In the genomic region with DNA sequence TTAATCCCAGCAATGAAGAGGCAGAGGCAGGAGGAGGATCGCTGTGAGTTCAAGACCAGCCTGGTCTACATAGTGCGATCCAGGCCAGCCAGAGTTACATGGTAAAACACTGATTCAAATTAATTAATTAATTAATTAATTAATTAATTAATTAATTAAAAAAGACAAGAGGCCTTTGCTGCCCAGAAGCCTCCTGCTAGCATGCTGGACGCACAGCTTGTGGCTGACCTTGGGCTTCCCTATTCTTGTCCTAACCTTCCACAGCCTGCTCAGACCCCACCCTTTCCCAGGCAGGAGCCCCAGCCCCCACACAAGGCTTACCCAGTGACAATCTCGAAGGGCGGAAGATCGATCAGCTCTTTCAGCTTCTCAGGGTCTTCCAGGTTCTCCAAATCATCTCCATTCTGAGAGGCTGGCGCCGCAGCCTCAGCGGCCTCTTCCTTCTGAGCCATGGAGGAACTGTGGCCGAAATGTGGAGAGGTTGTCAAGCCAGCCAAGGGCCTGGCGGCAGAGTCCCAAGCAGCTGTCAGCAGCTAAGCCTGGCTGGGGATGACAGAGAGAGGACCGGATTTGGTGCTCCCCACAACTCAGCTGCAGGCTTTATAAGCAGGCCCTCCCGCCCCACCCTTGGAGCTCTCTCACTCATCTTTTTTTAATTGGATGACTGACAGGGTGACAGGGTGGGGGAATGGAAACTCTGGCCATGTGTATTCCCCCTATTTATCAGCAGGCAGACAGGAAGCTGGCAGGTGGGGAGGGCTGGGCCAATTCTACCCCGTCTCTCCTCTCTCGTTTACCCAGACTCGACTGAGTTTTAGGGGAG, we compare ENCODE assay signal across 8 mouse cellular contexts. TPM values are rescaled to one million over a fixed set of nuclear protein-coding genes. Genes with fewer than 3 reads are reported as not detected.
DNase-seq lines count a peak whose midpoint lies in the region; ATAC-seq and TF ChIP-seq lines count a peak whose summit lies in the region.
"Had no signal": no experiment of that assay in that cellular context is flagged by ENCODE, and none has a peak within 500 bp of the region (broad histone marks: within the 10 kb centered on the region; RNA-seq: fewer than 3 reads in every experiment).

Gene Apobec2 (minus strand): TSS at position 773 of the 823 bp plus-strand sequence.

- H3K4me1 ChIP-seq in ES-E14 (ENCODE audit: control insufficient read depth in 2 of 2, insufficient read depth in 2 of 2, low read length in 2 of 2, poor library complexity in 1 of 2), result peaks cover 16 to 50% of the 10 kb centered on the region in 2 experiments
- peaks cover 59% of the 10 kb centered on the region for H3K4me1 ChIP-seq in embryonic facial prominence, embryonic 10.5 days
- H3K4me1 ChIP-seq in kidney, embryonic 16.5 days (ENCODE audit: insufficient read depth, low read length), result peaks cover 45% of the 10 kb centered on the region
- peaks cover 18% of the 10 kb centered on the region for H3K4me1 ChIP-seq in thymus, adult 2 months (replicated peaks; ENCODE audit: control insufficient read depth, insufficient read depth, low read length)

- no peaks in the 10 kb centered on the region for H3K27me3 ChIP-seq in embryonic facial prominence, embryonic 10.5 days (replicated peaks; ENCODE audit: low read depth, poor library complexity, severe bottlenecking)
- no peaks in the 10 kb centered on the region for H3K27me3 ChIP-seq in kidney, embryonic 16.5 days (ENCODE audit: insufficient read depth, low read length)
- H3K27me3 ChIP-seq in thymus, adult 2 months (ENCODE audit: control insufficient read depth, insufficient read depth, low read length), result no peaks in the 10 kb centered on the region

- in situ Hi-C loops in ES-E14 (cut with MboI; ENCODE audit: low sequenced_read_pairs in 2 of 2, unreplicated experiment in 2 of 2), result no loop called here

- no peaks in the 10 kb centered on the region for H3K36me3 ChIP-seq in ES-E14 (ENCODE audit: control insufficient read depth, insufficient read depth, low read length, poor library complexity, severe bottlenecking)
- no peaks in the 10 kb centered on the region for H3K36me3 ChIP-seq in embryonic facial prominence, embryonic 10.5 days (replicated peaks)
- no peaks in the 10 kb centered on the region for H3K36me3 ChIP-seq in kidney, embryonic 16.5 days (ENCODE audit: insufficient read depth, low read length)
- H3K36me3 ChIP-seq in thymus, adult 2 months (ENCODE audit: control insufficient read depth, insufficient read depth, low read length), result no peaks in the 10 kb centered on the region

- DNase-seq in ES-E14 (ENCODE audit: low read depth, low spot score), result no peak
- no peak for DNase-seq in embryonic facial prominence, embryonic 10.5 days (ENCODE audit: low spot score)
- DNase-seq in heart, postnatal 10 days, result peak; percentile 88
- peak; percentile 55 for DNase-seq in lung, postnatal 10 days
- no peak for DNase-seq in thymus, adult 2 months
- DNase-seq in ovary, postnatal 14 days (ENCODE audit: low spot score), result no peak

- intact Hi-C loops in heart, postnatal 10 days (cut with DNase I), result no loop called here

- peak within 1 kb of the TSS; percentile 21 to 60; a peak in 3 of 4 replicates for H3K4me3 ChIP-seq in ES-E14 (ENCODE audit: insufficient read depth in 1 of 2, low read depth in 1 of 2, low read length in 2 of 2, poor library complexity in 1 of 2, severe bottlenecking in 1 of 2)
- no peak within 1 kb of the TSS for H3K4me3 ChIP-seq in embryonic facial prominence, embryonic 10.5 days
- H3K4me3 ChIP-seq in kidney, embryonic 16.5 days (ENCODE audit: low read length), result no peak within 1 kb of the TSS
- no peak within 1 kb of the TSS for H3K4me3 ChIP-seq in thymus, adult 2 months (ENCODE audit: control insufficient read depth, insufficient read depth, low read length)

- TF ChIP-seq POLR2A in thymus, adult 2 months (IDR thresholded peaks at IDR 0.05; ENCODE audit: control insufficient read depth, extremely low read depth, insufficient read depth, low read length, poor library complexity), result no peak

- no peak for ATAC-seq in kidney, embryonic 16.5 days (ENCODE audit: low FRiP score, low TSS enrichment)

- H3K9me3 ChIP-seq in ES-E14 (ENCODE audit: control insufficient read depth, insufficient read depth, low read depth, low read length), result no peaks in the 10 kb centered on the region
- H3K9me3 ChIP-seq in embryonic facial prominence, embryonic 10.5 days, result no peaks in the 10 kb centered on the region
- H3K9me3 ChIP-seq in kidney, embryonic 16.5 days (ENCODE audit: low read length), result no peaks in the 10 kb centered on the region

- H3K4me2 ChIP-seq in kidney, embryonic 16.5 days (replicated peaks; ENCODE audit: low read depth, low read length), result no peak within 1 kb of the TSS

- WGBS in embryonic facial prominence, embryonic 10.5 days, result 62% methylated on average over 16 of the region's 16 CpGs
- WGBS in kidney, embryonic 16.5 days, result 71% methylated on average over 16 of the region's 16 CpGs
- WGBS in thymus, adult 2 months, result 74% methylated on average over 16 of the region's 16 CpGs

- TF ChIP-seq CTCF in thymus, adult 2 months (IDR thresholded peaks at IDR 0.05; ENCODE audit: borderline replicate concordance, control insufficient read depth, extremely low read depth, insufficient read depth, low read length, poor library complexity), result no peak

- peak within 1 kb of the TSS; percentile 40; the same call in 1 of the 2 replicates for H3K9ac ChIP-seq in ES-E14 (ENCODE audit: insufficient read depth, low read depth, low read length, poor library complexity, severe bottlenecking)
- H3K9ac ChIP-seq in kidney, embryonic 16.5 days (replicated peaks; ENCODE audit: low read length), result no peak within 1 kb of the TSS

- peak within 1 kb of the TSS; percentile 19; the same call in 1 of the 2 replicates for H3K27ac ChIP-seq in ES-E14 (ENCODE audit: insufficient read depth, low read depth, low read length, poor library complexity, severe bottlenecking)
- H3K27ac ChIP-seq in embryonic facial prominence, embryonic 10.5 days (replicated peaks), result peak within 1 kb of the TSS; percentile 19; the same call in 1 of the 2 replicates
- H3K27ac ChIP-seq in kidney, embryonic 16.5 days (ENCODE audit: low read length), result no peak within 1 kb of the TSS
- H3K27ac ChIP-seq in thymus, adult 2 months (ENCODE audit: control insufficient read depth, insufficient read depth, low read length), result no peak within 1 kb of the TSS
- H3K27ac ChIP-seq: kidney, postnatal 0 days had no signal

TF ChIP-seq in ES-E14, 5 proteins besides CTCF, POLR2A, EP300 and RAD21:
- no peak for TF ChIP-seq MAFK (IDR thresholded peaks at IDR 0.05; ENCODE audit: insufficient read depth, low read depth, low read length)
- TF ChIP-seq CHD2 (IDR thresholded peaks at IDR 0.05; ENCODE audit: low read depth, low read length), result no peak
- no peak for TF ChIP-seq HCFC1 (IDR thresholded peaks at IDR 0.05; ENCODE audit: borderline replicate concordance, insufficient read depth, low read length)
- no peak for TF ChIP-seq ZC3H11A (IDR thresholded peaks at IDR 0.05; ENCODE audit: borderline replicate concordance, low read depth, low read length)
- no peak for TF ChIP-seq ZNF384 (IDR thresholded peaks at IDR 0.05; ENCODE audit: low read depth, low read length)

RNA-seq across cellular contexts. Expression of gene Apobec2, which starts in this region (rescaled TPM):
- 3.0 and 5.6 TPM in 2 replicates for total RNA-seq in ES-E14 (2012; rRNA removed)
- 0.61 and 1.2 TPM in 2 replicates for polyA plus RNA-seq in embryonic facial prominence, embryonic 10.5 days (2016; fragmentation: Nextera tagmentation; extraction: Ambion mirVana)
- 100 to 1,000 TPM; 227 to 228 TPM for total RNA-seq in heart, postnatal 10 days (2021)
- 2.6 and 2.7 TPM in 2 replicates for polyA plus RNA-seq in kidney, embryonic 16.5 days (2015; fragmentation: Nextera tagmentation; extraction: Ambion mirVana)
- 0.99 and 7.6 TPM in 2 replicates for polyA plus RNA-seq in thymus, adult 2 months (2012; rRNA removed)

Comparison
In these comparisons a context has a peak if more than half of its experiments do, and no peak if none do; other contexts are left out.
1. RNA of gene Apobec2 (total RNA-seq): 227 to 228 TPM in heart, postnatal 10 days; 3.0 to 5.6 TPM in ES-E14; every median in the first group is over 10 times any median in the second.
2. DNase-seq: peak in heart, postnatal 10 days (2 of 2) and lung, postnatal 10 days (single experiment); none in ES-E14 (single experiment), embryonic facial prominence, embryonic 10.5 days (single experiment), thymus, adult 2 months (single experiment) and ovary, postnatal 14 days (single experiment).
3. H3K27ac ChIP-seq: peak in ES-E14 (single experiment) and embryonic facial prominence, embryonic 10.5 days (single experiment); none in kidney, embryonic 16.5 days (single experiment) and thymus, adult 2 months (single experiment).
4. H3K4me3 ChIP-seq: peak in ES-E14 (2 of 2); none in embryonic facial prominence, embryonic 10.5 days (single experiment), kidney, embryonic 16.5 days (single experiment) and thymus, adult 2 months (single experiment).